Mouse (Mus musculus): ENCODE data around the gene Vmn2r48. TPM values are rescaled to one million over a fixed set of nuclear protein-coding genes. Genes with fewer than 3 reads are reported as not detected.
"Not testable (repeated sequence)": the region's sequence is repeated elsewhere in the genome, so short reads cannot be mapped to it uniquely, and the experiment has no call there.

Gene Vmn2r48
- polyA plus RNA-seq (2015; fragmentation: Nextera tagmentation; extraction: Ambion mirVana), result not detected in 2 replicates

DNA sequence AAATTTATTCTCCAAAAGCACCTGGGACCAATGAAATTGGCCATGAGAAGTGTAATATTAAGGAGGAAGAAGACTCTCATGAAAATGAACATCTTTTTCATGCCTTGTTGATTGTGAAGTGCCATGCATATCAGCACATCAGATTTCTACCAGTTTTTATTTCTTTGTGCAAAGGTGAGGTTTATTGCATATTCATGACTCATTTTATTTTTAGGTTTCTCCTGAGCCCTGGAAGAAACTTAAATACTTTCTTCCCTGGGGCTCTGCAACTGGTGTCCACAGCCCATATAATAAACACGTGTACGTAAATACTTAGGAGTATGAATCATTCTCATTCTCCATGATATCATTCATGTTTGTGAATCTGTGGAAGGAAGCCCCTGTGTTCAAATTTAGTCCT, at the start of gene Vmn2r48:
Gene Vmn2r48 (minus strand): TSS at position 101 of the 400 bp plus-strand sequence.
- not testable (repeated sequence) for H3K27ac ChIP-seq; H3K4me1 ChIP-seq (replicated peaks); H3K4me3 ChIP-seq; H3K36me3 ChIP-seq; ATAC-seq (ENCODE audit: low FRiP score); H3K4me2 ChIP-seq; H3K27me3 ChIP-seq; H3K9me3 ChIP-seq; H3K9ac ChIP-seq
- WGBS, result 83% methylated on average over 2 of the region's 2 CpGs

DNA sequence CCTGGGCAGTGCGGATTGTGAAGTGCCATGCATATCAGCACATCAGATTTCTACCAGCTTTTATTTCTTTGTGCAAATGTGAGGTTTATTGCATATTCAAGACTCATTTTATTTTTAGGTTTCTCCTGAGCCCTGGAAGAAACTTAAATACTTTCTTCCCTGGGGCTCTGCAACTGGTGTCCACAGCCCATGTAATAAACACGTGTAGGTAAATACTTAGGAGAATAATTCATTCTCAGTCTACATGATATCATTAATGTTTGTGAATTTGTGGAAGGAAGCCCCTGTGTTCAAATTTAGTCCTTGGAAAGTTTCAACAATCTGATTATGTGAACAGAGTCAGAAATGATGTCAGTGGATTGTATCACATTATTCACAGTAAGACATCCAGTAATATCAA, 38.8 kb upstream of the Vmn2r48 start, which contains the start of gene Vmn2r49:
Gene Vmn2r49 (minus strand): TSS at position 101 of the 400 bp plus-strand sequence.
- 80% methylated on average over 1 of the region's 2 CpGs for WGBS
- not testable (repeated sequence) for H3K36me3 ChIP-seq; H3K4me2 ChIP-seq; H3K9ac ChIP-seq; H3K4me3 ChIP-seq; H3K4me1 ChIP-seq (replicated peaks); ATAC-seq (ENCODE audit: low FRiP score); H3K27ac ChIP-seq; H3K9me3 ChIP-seq; H3K27me3 ChIP-seq

Other genes with a start within 250 kb of the Vmn2r48 start
- not detected in 2 replicates for gene Vmn2r46, start 183.0 kb downstream of the Vmn2r48 start, polyA plus RNA-seq (2015; fragmentation: Nextera tagmentation; extraction: Ambion mirVana)
- not detected in 2 replicates for gene Vmn2r47, start 112.3 kb downstream of the Vmn2r48 start, polyA plus RNA-seq (2015; fragmentation: Nextera tagmentation; extraction: Ambion mirVana)
- gene Vmn2r49, start 38.7 kb upstream of the Vmn2r48 start, polyA plus RNA-seq (2015; fragmentation: Nextera tagmentation; extraction: Ambion mirVana), result not detected in 2 replicates
- not detected in 2 replicates for gene Vmn2r50, start 99.7 kb upstream of the Vmn2r48 start, polyA plus RNA-seq (2015; fragmentation: Nextera tagmentation; extraction: Ambion mirVana)
- gene Vmn2r51, start 152.2 kb upstream of the Vmn2r48 start, polyA plus RNA-seq (2015; fragmentation: Nextera tagmentation; extraction: Ambion mirVana), result not detected in 2 replicates
- gene Vmn2r52, start 223.0 kb upstream of the Vmn2r48 start, polyA plus RNA-seq (2015; fragmentation: Nextera tagmentation; extraction: Ambion mirVana), result not detected in 2 replicates